Mouse (Mus musculus) cerebellum, adult 2 months (tissue): Measurements from ENCODE around the gene Srcin1. TPM values are rescaled to one million over a fixed set of nuclear protein-coding genes. Genes with fewer than 3 reads are reported as not detected.

Source experiments
- DNase-seq, 2 experiments: peaks; one replicate each; pipeline ENCODE4 v3.0.0; 2021
- H3K27ac ChIP-seq: fragments of 200-500 bp; 2 replicates; pipeline ENCODE4 v1.5.1; 2012; ENCODE audit warnings: low read length, control low read depth, inconsistent platforms; ENCODE audit not compliant: insufficient read depth
- H3K27me3 ChIP-seq: fragments of 200-500 bp; 2 replicates; pipeline ENCODE4 v1.6.1; 2012; ENCODE audit warnings: inconsistent platforms, mild to moderate bottlenecking, low read length, moderate library complexity; ENCODE audit not compliant: control insufficient read depth, insufficient read depth
- H3K4me1 ChIP-seq: fragments of 200-500 bp; 2 replicates; pipeline ENCODE4 v1.6.1; 2011; ENCODE audit warnings: low read length; ENCODE audit not compliant: control insufficient read depth, insufficient read depth
- H3K4me3 ChIP-seq: fragments of 200-500 bp; replicated peaks from 2 replicates; pipeline ENCODE3; 2011; ENCODE audit warnings: mild to moderate bottlenecking, low read depth, low read length, control low read depth; ENCODE audit not compliant: insufficient read depth
- CTCF ChIP-seq: fragments of 200-500 bp; IDR thresholded peaks from 2 replicates; pipeline ENCODE4 v1.5.1; 2011; ENCODE audit warnings: low read depth, mild to moderate bottlenecking, control low read depth, low read length, moderate library complexity, borderline replicate concordance; ENCODE audit not compliant: insufficient read depth
- POLR2A ChIP-seq: fragments of 200-500 bp; IDR thresholded peaks from 2 replicates; pipeline ENCODE4 v1.6.1; 2011; ENCODE audit warnings: low read length, control low read depth, borderline replicate concordance; ENCODE audit not compliant: insufficient read depth
- WGBS: fragments of 180-500 bp; shearing (Covaris S2); methylation state at CpG from one replicate; pipeline ENCODE4 v1.1.7; 2018; 5-methylcytosine and 5-hydroxymethylcytosine counted together
- polyA plus RNA-seq: library from polyadenylated mRNA; depleted of rRNA; stranded (reverse); fragments of >200 nt; gene quantifications from 2 replicates; pipeline ENCODE4 v1.2.3, GENCODE M21; 2012

The Srcin1 gene
- polyA plus RNA-seq, 1 experiment = 127 TPM

DNA sequence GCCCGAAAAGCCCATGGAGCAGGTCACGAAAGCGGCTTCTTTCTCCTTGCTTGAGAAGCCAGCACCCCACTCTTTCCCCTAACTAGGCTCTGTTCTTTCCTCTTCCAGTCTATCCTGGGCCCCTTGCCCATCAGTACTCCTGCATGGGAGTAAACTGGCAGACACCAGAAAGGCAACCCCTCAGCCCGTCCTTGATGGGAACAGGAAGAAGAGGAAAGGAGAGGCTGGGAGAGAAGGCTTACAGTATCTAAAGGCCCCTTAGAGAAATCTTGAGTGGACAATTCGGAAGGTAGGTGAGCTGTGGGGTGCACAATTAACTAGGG lies 40.7 kb downstream of the Srcin1 start:
- DNase-seq = no peak
- 4% methylated on average over 5 of the region's 5 CpGs for WGBS

DNA sequence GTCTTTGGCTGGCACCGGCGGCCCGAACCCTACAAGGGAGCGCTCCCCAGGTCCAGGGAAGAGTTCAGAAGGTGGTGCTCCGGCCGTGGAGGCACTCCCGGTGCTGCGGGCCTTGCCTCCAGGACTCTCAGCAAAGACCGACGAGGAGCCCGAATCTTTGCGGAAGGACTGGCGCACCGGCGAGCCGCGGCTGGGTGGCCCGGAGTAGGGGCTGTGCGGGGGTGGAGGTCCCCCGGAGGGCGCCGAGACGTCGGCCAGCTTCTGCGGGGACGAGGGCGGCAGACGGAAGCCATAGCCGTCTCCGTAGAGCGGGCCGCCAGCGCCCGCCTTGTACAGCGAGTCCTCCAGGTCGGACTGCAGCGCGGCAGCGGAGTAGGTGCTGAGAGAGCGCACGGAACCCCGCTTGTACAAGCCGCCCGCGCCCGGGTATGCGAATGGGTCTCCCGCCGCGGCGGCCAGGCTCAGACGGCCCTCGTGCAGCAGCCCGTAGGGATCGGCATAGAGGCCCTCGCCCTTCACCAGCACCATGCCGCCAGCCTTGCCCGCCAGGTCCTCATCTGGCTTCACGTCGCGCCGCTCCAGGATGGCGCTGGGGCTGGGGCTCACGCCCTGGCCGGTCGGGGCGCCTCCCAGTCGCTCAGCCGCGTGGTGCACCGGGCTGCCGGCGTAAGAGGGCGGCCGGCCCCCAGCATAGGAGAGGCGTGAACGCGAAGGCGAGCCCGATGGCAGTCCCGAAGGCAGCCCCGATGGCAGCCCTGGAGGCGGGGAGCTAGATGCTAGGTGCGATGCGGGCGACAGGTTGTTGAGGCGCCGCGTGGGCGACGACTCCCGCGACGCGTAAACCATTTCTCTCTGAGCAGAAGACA lies 41.3 kb downstream of the Srcin1 start:
- DNase-seq = peak; percentile 69 to 81
- peak overlapping the region; percentile 96 for H3K27ac ChIP-seq
- H3K4me3 ChIP-seq = peak overlapping the region; percentile 54
- WGBS = 6% methylated on average over 95 of the region's 95 CpGs
- TF ChIP-seq CTCF (no peak), POLR2A (no peak)
- peaks cover 53% of the 10 kb centered on the region for H3K4me1 ChIP-seq
- H3K27me3 ChIP-seq = no peaks in the 10 kb centered on the region

More for the DNA sequence above, 40.7 kb downstream of the Srcin1 start:
- Histone ChIP-seq H3K4me3 (peak overlapping the region; percentile 54), H3K4me1 (peaks cover 50% of the 10 kb centered on the region), H3K27me3 (no peaks in the 10 kb centered on the region), H3K27ac (peak overlapping the region; percentile 96)
- no peak for TF ChIP-seq CTCF
- no peak for TF ChIP-seq POLR2A

DNA sequence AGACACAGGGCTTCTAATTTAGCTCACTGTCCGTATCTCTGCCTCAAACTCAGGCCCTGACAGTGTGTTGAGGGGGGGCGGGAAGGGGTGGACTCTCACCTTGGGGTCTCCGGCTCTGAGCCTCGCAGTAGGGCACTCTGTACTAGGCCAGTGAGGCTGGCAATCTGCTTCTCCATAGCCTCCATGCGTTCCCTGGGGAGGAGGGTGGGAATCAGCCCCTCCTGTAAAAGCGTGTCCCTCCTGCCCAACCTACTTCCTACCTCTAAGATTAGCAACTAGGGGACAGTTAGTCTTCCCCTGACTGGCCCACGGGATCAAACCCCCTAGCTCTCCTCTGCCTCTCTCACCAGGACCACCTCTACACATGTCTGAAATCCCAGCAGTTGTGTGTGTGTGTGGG lies 42.3 kb downstream of the Srcin1 start:
- peak overlapping the region; percentile 44 for H3K4me3 ChIP-seq
- peak overlapping the region; percentile 96 for H3K27ac ChIP-seq
- H3K27me3 ChIP-seq = no peaks in the 10 kb centered on the region
- DNase-seq = peak in 1 of 2 experiments; percentile 42
- 10% methylated on average over 7 of the region's 7 CpGs for WGBS
- peaks cover 51% of the 10 kb centered on the region for H3K4me1 ChIP-seq
- TF ChIP-seq CTCF (no peak), POLR2A (no peak)

DNA sequence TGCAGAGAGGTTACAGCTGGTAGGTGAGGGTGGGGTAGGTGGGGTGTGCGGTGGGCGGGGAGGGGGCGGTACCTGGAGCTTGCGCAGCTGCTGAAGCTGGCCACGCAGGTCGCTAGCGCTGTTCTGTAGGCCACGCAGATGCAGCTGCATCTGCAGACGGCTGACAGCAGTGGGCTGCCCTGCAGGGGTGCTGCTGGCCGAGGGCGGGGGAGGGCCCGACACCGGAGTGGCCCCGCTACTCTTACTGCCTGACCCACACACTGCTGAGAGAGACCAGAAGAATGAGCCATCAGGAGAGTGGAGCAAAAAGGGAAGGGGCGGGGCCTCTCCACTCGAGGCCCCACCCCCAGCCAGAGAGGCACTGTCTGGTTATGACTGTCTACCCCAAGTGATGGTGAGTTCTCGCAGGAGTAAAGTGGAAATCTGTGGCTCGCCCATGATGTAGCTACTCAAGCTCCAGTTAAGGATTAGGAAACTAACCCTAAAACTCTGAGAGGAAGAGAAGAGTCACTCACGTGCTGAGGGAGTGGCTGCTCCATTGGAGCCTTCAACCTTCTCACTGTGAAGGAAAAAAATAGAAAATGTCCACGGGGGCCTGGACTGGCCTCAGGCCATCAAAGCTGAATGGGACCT lies 42.9 kb downstream of the Srcin1 start:
- TF ChIP-seq CTCF (no peak), POLR2A (peak; percentile 35; the same call in 1 of the 2 replicates)
- WGBS = 5% methylated on average over 20 of the region's 20 CpGs
- Histone ChIP-seq H3K4me3 (peak overlapping the region; percentile 50), H3K27me3 (no peaks in the 10 kb centered on the region), H3K4me1 (peaks cover 54% of the 10 kb centered on the region), H3K27ac (peak overlapping the region; percentile 89)
- DNase-seq = peak; percentile 69 to 73

DNA sequence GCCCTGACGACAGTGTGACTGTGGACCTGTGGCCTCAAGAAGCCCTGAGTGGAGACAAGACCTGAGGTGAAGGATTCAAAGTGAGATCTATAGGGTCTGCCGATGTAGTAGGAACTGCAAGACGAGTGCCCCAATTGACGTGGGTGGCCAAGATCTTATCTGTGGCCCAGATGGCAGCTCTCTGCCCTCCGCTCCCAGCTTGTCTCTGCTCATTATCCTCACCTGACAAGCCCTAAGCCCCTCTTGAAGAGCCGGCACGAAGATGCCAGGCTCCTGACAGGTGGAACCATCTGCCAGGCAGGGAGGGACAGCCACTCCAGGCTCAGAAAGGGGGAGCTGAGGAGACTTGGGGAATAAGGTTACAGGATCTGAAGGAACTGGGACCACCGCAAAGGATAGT lies 43.6 kb downstream of the Srcin1 start:
- Histone ChIP-seq H3K27ac (peak overlapping the region; percentile 89), H3K4me3 (peak overlapping the region; percentile 50)
- WGBS = 9% methylated on average over 8 of the region's 8 CpGs

DNA sequence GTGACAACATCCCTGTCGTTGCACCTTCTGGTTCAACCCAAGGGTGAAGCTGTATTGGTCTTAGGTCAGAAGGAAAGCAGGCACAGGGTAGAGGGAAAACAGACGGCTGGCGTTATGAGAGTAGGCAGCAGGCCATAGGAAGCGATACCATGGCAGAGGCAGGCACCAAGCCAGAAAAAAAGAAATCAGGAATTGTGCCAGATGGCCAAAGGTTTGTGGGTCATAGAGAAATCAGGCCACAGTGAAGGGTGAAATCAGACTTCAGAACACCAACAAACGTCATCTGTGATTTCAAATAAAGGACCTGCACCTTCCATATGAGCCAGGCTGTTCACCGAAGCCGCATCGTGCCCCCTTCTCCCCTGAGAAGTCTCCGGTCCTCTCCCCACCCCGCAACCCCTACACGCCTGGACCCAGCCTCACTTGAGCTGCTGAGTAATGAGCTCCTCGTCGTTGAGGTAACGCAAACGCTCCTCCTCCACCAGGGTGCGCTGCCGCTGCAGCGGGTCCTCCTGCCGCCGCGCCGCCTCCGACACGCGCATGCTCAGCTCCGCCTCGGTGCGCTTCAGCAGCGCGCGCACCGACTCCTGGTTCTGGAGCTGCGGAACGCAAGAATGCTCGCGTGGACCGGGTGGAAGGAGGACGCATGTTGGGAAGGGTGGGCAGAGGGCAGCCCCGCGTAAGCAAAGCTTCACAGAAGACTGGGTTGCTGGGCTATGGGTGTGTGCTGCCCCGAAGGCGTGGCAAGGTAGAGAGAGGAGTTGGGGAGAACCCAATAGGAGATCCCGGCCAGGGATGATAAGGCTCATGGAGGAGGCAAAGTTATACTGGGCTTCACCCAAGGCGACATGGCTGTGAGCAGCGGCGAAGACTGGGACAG lies 44.4 kb downstream of the Srcin1 start:
- DNase-seq = peak; percentile 95 to 97
- peak overlapping the region; percentile 89 for H3K27ac ChIP-seq
- TF ChIP-seq POLR2A = peak; percentile 68
- TF ChIP-seq CTCF = peak; percentile 92
- 1% methylated on average over 46 of the region's 46 CpGs for whole genome bisulfite sequencing
- H3K4me3 ChIP-seq = peak overlapping the region; percentile 50
- no peaks in the 10 kb centered on the region for H3K27me3 ChIP-seq
- H3K4me1 ChIP-seq = peaks cover 60% of the 10 kb centered on the region

More for the DNA sequence above, 43.6 kb downstream of the Srcin1 start:
- peak; percentile 71 to 76 for DNase-seq
- Histone ChIP-seq H3K27me3 (no peaks in the 10 kb centered on the region), H3K4me1 (peaks cover 56% of the 10 kb centered on the region)
- no peak for TF ChIP-seq POLR2A
- TF ChIP-seq CTCF = no peak

DNA sequence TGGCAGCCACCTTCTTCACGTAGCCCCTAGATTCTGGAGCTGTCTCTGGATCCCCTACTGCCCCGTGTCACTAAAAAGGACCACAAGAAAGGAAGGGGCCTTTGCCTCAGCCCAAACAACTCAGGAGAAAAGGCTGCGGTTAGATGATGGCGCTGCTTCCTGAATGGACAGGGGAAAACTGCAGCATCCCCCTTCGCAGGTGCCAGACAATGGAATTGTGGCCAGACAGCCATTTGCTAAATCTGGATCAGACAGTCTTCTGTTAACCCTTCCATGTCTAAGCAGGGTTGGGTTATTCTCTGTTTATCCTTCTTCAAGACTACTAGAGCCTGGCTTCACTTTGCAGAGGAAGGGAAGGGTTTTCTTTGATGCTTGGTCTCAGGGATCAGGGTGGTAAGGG lies 45.0 kb downstream of the Srcin1 start:
- TF ChIP-seq POLR2A (no peak), CTCF (no peak)
- no peaks in the 10 kb centered on the region for H3K27me3 ChIP-seq
- 18% methylated on average over 5 of the region's 5 CpGs for WGBS
- peaks cover 62% of the 10 kb centered on the region for H3K4me1 ChIP-seq
- H3K27ac ChIP-seq = peak overlapping the region; percentile 21
- DNase-seq = no peak
- H3K4me3 ChIP-seq = no peak overlapping the region
